Mouse (Mus musculus): ENCODE results near the gene H2-T3.
"Not testable (repeated sequence)": the region's sequence is repeated elsewhere in the genome, so short reads cannot be mapped to it uniquely, and the experiment has no call there.

DNA sequence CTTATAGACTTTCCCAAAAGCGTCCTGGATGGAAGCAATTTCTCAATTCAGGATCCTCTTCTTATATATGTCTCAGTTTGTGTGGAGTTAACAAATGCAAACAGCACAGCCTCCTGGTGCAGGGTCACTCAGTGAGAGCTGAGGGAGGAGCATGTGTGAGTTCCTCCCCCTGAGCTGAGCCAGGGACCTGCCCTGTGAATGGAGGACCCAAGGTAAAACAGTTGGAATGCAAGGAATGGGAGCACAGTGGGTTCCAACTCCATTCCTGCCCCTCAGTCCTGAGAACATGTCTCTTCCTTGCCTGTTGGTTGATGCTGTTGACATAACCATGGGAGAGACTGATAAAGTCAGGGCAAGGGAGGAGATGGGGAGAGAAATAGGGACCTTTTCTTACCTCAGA, 21.0 kb downstream of the H2-T3 start:
- not testable (repeated sequence) for TF ChIP-seq CTCF, EP300 (IDR thresholded peaks at IDR 0.05)

Data from lung, postnatal 0 days (tissue).